Mouse (Mus musculus) erythroblast, embryonic 14.5 days (primary cell): ENCODE measurements around the gene Gm17606.

ENCODE experiments used
- GATA1 ChIP-seq: IDR thresholded peaks from 2 replicates; pipeline ENCODE4 v1.6.1; 2012; ENCODE audit warnings: low read length, inconsistent platforms, mixed read lengths
- TAL1 ChIP-seq: IDR thresholded peaks from 3 replicates; pipeline ENCODE4 v1.6.1; 2012; ENCODE audit warnings: low read length, inconsistent platforms, mixed read lengths

GRCm38 (mm10) chr14:54687251-54687650 is 46.5 kb downstream of the Gm17606 start:
- TF ChIP-seq GATA1, result no peak
- TF ChIP-seq TAL1, result no peak
